Comparison of ENCODE assay signal across 9 mouse cellular contexts in the genomic region with DNA sequence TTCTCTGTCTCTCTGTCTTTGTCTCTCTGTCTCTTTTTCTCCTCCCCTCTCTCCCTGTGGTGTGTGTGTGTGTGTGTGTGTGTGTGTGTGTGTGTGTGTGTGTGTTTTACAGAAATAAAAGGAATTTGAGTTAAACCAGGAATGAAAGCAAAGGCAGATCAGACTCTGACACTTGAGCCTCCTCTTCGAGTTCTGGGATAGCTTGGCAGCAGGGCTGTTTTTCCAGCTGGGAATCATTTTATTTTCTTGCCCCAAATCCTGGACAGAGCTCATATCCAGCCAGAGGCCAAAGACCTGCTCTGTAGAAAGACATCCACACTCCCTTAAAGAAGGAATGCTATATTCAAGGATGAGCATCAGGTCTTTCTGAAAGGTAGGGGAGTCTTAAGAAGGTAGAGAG.
DNase-seq lines count a peak whose midpoint lies in the region; ATAC-seq lines count a peak whose summit lies in the region.
"Had no signal": no experiment of that assay in that cellular context is flagged by ENCODE, and none has a peak within 500 bp of the region (broad histone marks: within the 10 kb centered on the region; RNA-seq: fewer than 3 reads in every experiment).

No protein-coding gene starts in this region.

- no peaks in the 10 kb centered on the region for H3K27me3 ChIP-seq in lung, embryonic 15.5 days
- H3K27me3 ChIP-seq: forebrain, embryonic 15.5 days had no signal

- no peak overlapping the region for H3K9ac ChIP-seq in lung, embryonic 15.5 days
- H3K9ac ChIP-seq: forebrain, embryonic 15.5 days had no signal

- peak; percentile 22; the same call in 1 of the 2 replicates for ATAC-seq in lung, embryonic 15.5 days (ENCODE audit: borderline replicate concordance, extremely low read depth, low FRiP score, low TSS enrichment)
- ATAC-seq: forebrain, embryonic 15.5 days had no signal

- no peaks in the 10 kb centered on the region for H3K9me3 ChIP-seq in lung, embryonic 15.5 days
- H3K9me3 ChIP-seq: forebrain, embryonic 15.5 days had no signal

- no peak overlapping the region for H3K4me2 ChIP-seq in lung, embryonic 15.5 days
- H3K4me2 ChIP-seq: forebrain, embryonic 15.5 days had no signal

- H3K36me3 ChIP-seq in lung, embryonic 15.5 days, result no peaks in the 10 kb centered on the region
- H3K36me3 ChIP-seq: forebrain, embryonic 15.5 days had no signal

- no peak overlapping the region for H3K4me3 ChIP-seq in lung, embryonic 15.5 days
- H3K4me3 ChIP-seq: forebrain, embryonic 15.5 days had no signal

- 20% methylated on average over 1 of the region's 1 CpGs for WGBS in lung, embryonic 15.5 days

- peaks cover 14% of the 10 kb centered on the region; the same call in 1 of the 2 replicates for H3K4me1 ChIP-seq in lung, embryonic 15.5 days
- H3K4me1 ChIP-seq: forebrain, embryonic 15.5 days had no signal

- DNase-seq in heart, adult 9 months (ENCODE audit: low spot score in 2 of 2), result peak; percentile 4 to 5
- no peak for DNase-seq in heart, adult 11 months
- peak; percentile 6 for DNase-seq in brain, adult 2 months (ENCODE audit: low read depth, low spot score)
- DNase-seq in gastrocnemius, postnatal 25 days, result peak; percentile 37
- DNase-seq in cerebellum, postnatal 25 days, result no peak
- no peak for DNase-seq in adrenal gland, adult 2 months
- DNase-seq in frontal cortex, postnatal 14 days (ENCODE audit: low spot score in 2 of 2), result no peak

- peak overlapping the region; percentile 81 for H3K27ac ChIP-seq in lung, embryonic 15.5 days
- H3K27ac ChIP-seq: forebrain, embryonic 15.5 days had no signal

Comparison
In these comparisons a context has a peak if more than half of its experiments do, and no peak if none do; other contexts are left out.
1. DNase-seq: peak in heart, adult 9 months (2 of 2), brain, adult 2 months (single experiment) and gastrocnemius, postnatal 25 days (single experiment); none in heart, adult 11 months (single experiment), cerebellum, postnatal 25 days (0 of 2), adrenal gland, adult 2 months (single experiment) and frontal cortex, postnatal 14 days (0 of 2).